Mouse (Mus musculus): ENCODE measurements around the gene Mboat2.

GRCm38 (mm10) chr12:24890158-24890557 is 59.5 kb downstream of the Mboat2 start:
- no peak for TF ChIP-seq GATA1 (IDR thresholded peaks at IDR 0.05; ENCODE audit: low read length)
- TF ChIP-seq TAL1 (IDR thresholded peaks at IDR 0.05; ENCODE audit: low read length) = no peak
